In the genomic region with DNA sequence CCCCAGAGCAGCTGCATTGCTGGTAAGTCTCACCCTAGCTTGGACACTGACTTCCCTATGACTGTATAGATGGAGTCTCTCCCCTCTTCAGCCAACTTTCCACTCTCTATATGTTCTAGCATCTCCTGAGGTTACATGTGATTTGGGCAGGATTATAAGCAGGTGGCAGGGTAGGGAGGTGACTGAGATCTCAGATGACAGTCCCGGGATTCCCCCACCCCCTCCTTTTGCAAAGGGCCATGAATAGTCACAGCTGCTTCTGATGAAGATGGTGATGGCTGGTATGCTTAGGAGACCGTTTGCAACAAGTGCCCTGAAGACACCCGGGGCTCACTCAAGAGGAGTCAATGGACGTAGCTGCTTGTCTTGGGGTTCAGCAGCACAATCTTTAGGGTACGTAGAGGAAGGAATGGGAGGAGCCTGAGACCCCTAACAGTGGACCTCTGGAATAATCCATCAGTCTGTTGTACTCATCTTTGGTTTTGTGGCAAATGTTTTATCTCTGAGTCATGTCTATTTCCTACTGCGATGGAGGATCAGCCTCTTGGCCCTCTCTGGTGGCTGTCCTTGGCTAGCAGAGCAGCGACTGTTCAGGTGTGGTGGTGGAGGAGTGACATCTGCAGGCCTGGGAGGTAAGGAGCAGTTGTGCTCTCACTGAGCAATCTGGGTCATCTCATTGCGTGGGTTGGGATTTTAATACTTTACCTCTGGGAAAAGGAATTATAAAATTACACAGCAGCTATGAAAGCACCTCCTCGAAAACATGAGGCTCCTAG, we compare ENCODE assay signal across 18 mouse cellular contexts. TPM values are rescaled to one million over a fixed set of nuclear protein-coding genes. Genes with fewer than 3 reads are reported as not detected.
"Had no signal": no experiment of that assay in that cellular context is flagged by ENCODE, and none has a peak within 500 bp of the region (broad histone marks: within the 10 kb centered on the region; RNA-seq: fewer than 3 reads in every experiment).

No protein-coding gene starts in this region.

- H3K4me3 ChIP-seq: kidney, embryonic 15.5 days; limb, embryonic 15.5 days; liver, embryonic 12.5 days; megakaryocyte, embryonic 14.5 days; midbrain, embryonic 12.5 days had no signal

- H3K4me1 ChIP-seq: liver, embryonic 12.5 days had no signal

- H3K9ac ChIP-seq: kidney, embryonic 15.5 days; limb, embryonic 15.5 days; liver, embryonic 12.5 days; lung, embryonic 14.5 days; midbrain, embryonic 12.5 days had no signal

- H3K27ac ChIP-seq: kidney, embryonic 15.5 days; limb, embryonic 15.5 days; liver, embryonic 12.5 days; macrophage; midbrain, embryonic 12.5 days had no signal

- ATAC-seq: liver, embryonic 12.5 days; midbrain, embryonic 16.5 days had no signal

- H3K36me3 ChIP-seq: kidney, embryonic 15.5 days; limb, embryonic 15.5 days; liver, embryonic 12.5 days; midbrain, embryonic 12.5 days had no signal

- H3K9me3 ChIP-seq: kidney, embryonic 15.5 days; limb, embryonic 15.5 days; liver, embryonic 12.5 days; midbrain, embryonic 12.5 days had no signal

- DNase-seq: kidney, postnatal 25 days; lung, embryonic 14.5 days; lung, postnatal 10 days; right cerebral cortex, postnatal 14 days; thymus, postnatal 36 days had no signal

- H3K4me2 ChIP-seq: kidney, embryonic 15.5 days; limb, embryonic 15.5 days; liver, embryonic 12.5 days; lung, embryonic 14.5 days; midbrain, embryonic 12.5 days had no signal

RNA-seq across cellular contexts. Expression of a gene that starts 38.5 kb away (rescaled TPM):
- total RNA-seq: layer of hippocampus, postnatal 25 days; left cerebral cortex, adult 8-10 months; left cerebral cortex, postnatal 25 days had no signal
- polyA plus RNA-seq: limb, embryonic 11.5 days; limb, embryonic 15.5 days; liver, embryonic 12.5 days; lung, embryonic 14.5 days; macrophage; midbrain, embryonic 12.5 days; midbrain, embryonic 16.5 days; neural tube, embryonic 14.5 days; spleen, adult 2 months had no signal
